13 mouse cellular contexts compared by ENCODE assay signal in the genomic region with DNA sequence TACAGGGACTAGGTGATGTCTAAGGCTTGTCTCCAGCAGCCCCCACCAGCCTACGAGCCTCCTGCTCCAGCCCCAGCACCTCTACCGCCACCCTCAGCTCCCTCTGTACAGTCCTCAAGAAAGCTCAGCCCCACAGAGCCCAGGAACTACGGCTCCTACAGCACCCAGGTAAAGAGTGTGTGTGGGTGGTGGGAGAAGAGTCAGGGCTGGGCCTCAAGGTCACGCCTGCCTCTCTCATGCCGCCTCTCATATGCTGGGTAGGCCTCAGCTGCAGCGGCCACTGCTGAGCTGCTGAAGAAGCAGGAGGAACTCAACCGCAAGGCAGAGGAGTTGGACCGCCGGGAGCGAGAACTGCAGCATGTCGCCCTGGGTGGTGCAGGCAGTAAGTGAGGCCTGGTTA. TPM values are rescaled to one million over a fixed set of nuclear protein-coding genes. Genes with fewer than 3 reads are reported as not detected.
DNase-seq lines count a peak whose midpoint lies in the region; ATAC-seq and TF ChIP-seq lines count a peak whose summit lies in the region.
"Had no signal": no experiment of that assay in that cellular context is flagged by ENCODE, and none has a peak within 500 bp of the region (broad histone marks: within the 10 kb centered on the region; RNA-seq: fewer than 3 reads in every experiment).

No protein-coding gene starts in this region.

- dilution Hi-C loops in CH12.LX (cut with MboI; ENCODE audit: extremely low pct_ligation_motif_present, extremely low pct_unique_long_range_greater_than_20kb, low sequenced_read_pairs), result no loop called here

- no peak overlapping the region for H3K4me2 ChIP-seq in heart, embryonic 16.5 days (ENCODE audit: low read depth, low read length)
- H3K4me2 ChIP-seq in CH12.LX (ENCODE audit: insufficient read depth, low read depth, poor library complexity, severe bottlenecking), result no peak overlapping the region
- H3K4me2 ChIP-seq in limb, embryonic 11.5 days (ENCODE audit: low read depth, severe bottlenecking), result peak overlapping the region; percentile 82; the same call in 1 of the 2 replicates

- H3K27me3 ChIP-seq in heart, embryonic 16.5 days (ENCODE audit: control insufficient read depth, insufficient read depth, low read length), result no peaks in the 10 kb centered on the region
- H3K27me3 ChIP-seq in CH12.LX (replicated peaks) (no peaks in the 10 kb centered on the region), MEL (ENCODE audit: control insufficient read depth in 1 of 2, insufficient read depth in 2 of 2, low read length in 2 of 2) (no peaks in the 10 kb centered on the region)
- H3K27me3 ChIP-seq in limb, embryonic 11.5 days (ENCODE audit: control insufficient read depth, insufficient read depth, low read length), result no peaks in the 10 kb centered on the region
- H3K27me3 ChIP-seq: Patski had no signal

- H3K36me3 ChIP-seq in heart, embryonic 16.5 days (ENCODE audit: control insufficient read depth, insufficient read depth), result peaks cover 46% of the 10 kb centered on the region
- H3K36me3 ChIP-seq in CH12.LX (replicated peaks in 1 of 2; ENCODE audit: control insufficient read depth in 1 of 2, insufficient read depth in 1 of 2, low read length in 1 of 2) (peaks cover 84 to 100% of the 10 kb centered on the region in 2 experiments), MEL (ENCODE audit: control insufficient read depth in 1 of 2, insufficient read depth in 2 of 2, low read length in 2 of 2) (peaks cover 15 to 41% of the 10 kb centered on the region in 2 experiments)
- peaks cover 26% of the 10 kb centered on the region for H3K36me3 ChIP-seq in limb, embryonic 11.5 days (ENCODE audit: control insufficient read depth, insufficient read depth, low read length)

- DNase-seq in heart, adult 9 months (ENCODE audit: low spot score in 2 of 2), result no peak
- no peak for DNase-seq in CH12.LX (ENCODE audit: extremely low read depth)
- DNase-seq in MEL (ENCODE audit: low read depth, low spot score), result no peak
- no peak for DNase-seq in limb, embryonic 11.5 days (ENCODE audit: low spot score)
- DNase-seq in urinary bladder, adult 18-20 months (ENCODE audit: low spot score in 2 of 2), result no peak
- DNase-seq in urinary bladder, postnatal 14 days (ENCODE audit: low spot score), result no peak
- DNase-seq in embryo, embryonic 11 days, result no peak
- DNase-seq: gastrocnemius, postnatal 36 days; kidney, postnatal 4 days; lung, postnatal 14 days; retina, postnatal 1 day had no signal

- H3K4me3 ChIP-seq in heart, embryonic 16.5 days (ENCODE audit: low read length), result no peak overlapping the region
- H3K4me3 ChIP-seq in CH12.LX (replicated peaks in 1 of 3; ENCODE audit: low read depth in 2 of 3, low read length in 2 of 3, poor library complexity in 1 of 3) (no peak overlapping the region), MEL (ENCODE audit: control insufficient read depth in 1 of 2, insufficient read depth in 1 of 2, low read depth in 2 of 2, low read length in 2 of 2) (peak overlapping the region; percentile 58 to 91; a peak in 1 of 4 replicates)
- H3K4me3 ChIP-seq in limb, embryonic 11.5 days (ENCODE audit: low read depth, low read length), result no peak overlapping the region

- 0 out of 2 replicates have a peak overlapping the region, but pooled peaks have one; percentile 26 for H3K9ac ChIP-seq in heart, embryonic 16.5 days (ENCODE audit: low read length)
- no peak overlapping the region for H3K9ac ChIP-seq in CH12.LX (ENCODE audit: insufficient read depth, low read depth)
- peak overlapping the region; percentile 85 for H3K9ac ChIP-seq in MEL (ENCODE audit: control insufficient read depth, low read depth, low read length, poor library complexity, severe bottlenecking)
- no peak overlapping the region for H3K9ac ChIP-seq in limb, embryonic 11.5 days (ENCODE audit: low read length)

- TF ChIP-seq RAD21 in CH12.LX (IDR thresholded peaks at IDR 0.05; ENCODE audit: low read depth, low read length), result no peak
- no peak for TF ChIP-seq RAD21 in MEL (IDR thresholded peaks at IDR 0.05; ENCODE audit: low read depth, low read length)

- no peak overlapping the region for H3K27ac ChIP-seq in heart, embryonic 16.5 days (ENCODE audit: low read length)
- H3K27ac ChIP-seq in CH12.LX (ENCODE audit: insufficient read depth, low read depth) (no peak overlapping the region), MEL (ENCODE audit: control insufficient read depth, low read depth, low read length) (peak overlapping the region; percentile 9; the same call in 1 of the 2 replicates)
- no peak overlapping the region for H3K27ac ChIP-seq in limb, embryonic 11.5 days (replicated peaks; ENCODE audit: low read depth, low read length)

- H3K79me2 ChIP-seq in CH12.LX (replicated peaks; ENCODE audit: control insufficient read depth, extremely low read depth, insufficient read depth, poor library complexity, severe bottlenecking) (no peaks in the 10 kb centered on the region), MEL (ENCODE audit: control insufficient read depth, insufficient read depth, low read length, poor library complexity) (peaks cover 23% of the 10 kb centered on the region)

- ATAC-seq in heart, embryonic 16.5 days (replicated peaks; ENCODE audit: extremely low read depth, insufficient read depth, low FRiP score), result no peak
- no peak for ATAC-seq in limb, embryonic 11.5 days (ENCODE audit: insufficient number of reproducible peaks, low FRiP score, low TSS enrichment, low read depth)
- ATAC-seq: Patski had no signal

- WGBS in heart, embryonic 16.5 days, result 83% methylated on average over 11 of the region's 11 CpGs
- 93% methylated on average over 11 of the region's 11 CpGs for WGBS in limb, embryonic 11.5 days

- TF ChIP-seq POLR2A in CH12.LX (IDR thresholded peaks at IDR 0.05; ENCODE audit: low read depth, low read length), result no peak
- no peak; a peak in 1 of 4 replicates for TF ChIP-seq POLR2A in MEL (IDR thresholded peaks at IDR 0.05; ENCODE audit: control insufficient read depth in 1 of 2, insufficient read depth in 1 of 2, low read depth in 1 of 2, low read length in 2 of 2, poor library complexity in 1 of 2)

- peaks cover 22% of the 10 kb centered on the region for H3K4me1 ChIP-seq in heart, embryonic 16.5 days (ENCODE audit: control insufficient read depth, insufficient read depth, low read length)
- H3K4me1 ChIP-seq in CH12.LX (ENCODE audit: control insufficient read depth in 1 of 2, insufficient read depth in 2 of 2) (peaks cover 0 to 10% of the 10 kb centered on the region in 2 experiments; a peak in 2 of 4 replicates), MEL (ENCODE audit: control insufficient read depth in 1 of 2, insufficient read depth in 2 of 2, low read length in 2 of 2) (peaks cover 11 to 45% of the 10 kb centered on the region in 2 experiments; a peak in 3 of 4 replicates)
- H3K4me1 ChIP-seq in limb, embryonic 11.5 days (ENCODE audit: control insufficient read depth, insufficient read depth, low read length), result peaks cover 14% of the 10 kb centered on the region

- H3K9me3 ChIP-seq in heart, embryonic 16.5 days (replicated peaks; ENCODE audit: control insufficient read depth, low read length), result no peaks in the 10 kb centered on the region
- H3K9me3 ChIP-seq in CH12.LX (replicated peaks; ENCODE audit: low read length) (no peaks in the 10 kb centered on the region), MEL (replicated peaks; ENCODE audit: insufficient read depth, low read length) (no peaks in the 10 kb centered on the region)
- no peaks in the 10 kb centered on the region for H3K9me3 ChIP-seq in limb, embryonic 11.5 days (ENCODE audit: control insufficient read depth, low read length)

- TF ChIP-seq EP300 in CH12.LX (IDR thresholded peaks at IDR 0.05; ENCODE audit: low read length) (no peak), MEL (IDR thresholded peaks at IDR 0.05; ENCODE audit: low read depth in 1 of 2, low read length in 2 of 2) (no peak)

- no peak for TF ChIP-seq CTCF in CH12.LX (conservative IDR thresholded peaks at IDR 0.05 in 1 of 2, IDR thresholded peaks at IDR 0.05 in 1 of 2; ENCODE audit: low read depth in 2 of 2, low read length in 2 of 2)
- no peak for TF ChIP-seq CTCF in MEL (IDR thresholded peaks at IDR 0.05 in 2 of 3, conservative IDR thresholded peaks at IDR 0.05 in 1 of 3; ENCODE audit: control insufficient read depth in 1 of 3, insufficient read depth in 1 of 3, low read depth in 2 of 3, low read length in 3 of 3, poor library complexity in 1 of 3, severe bottlenecking in 1 of 3)

- in situ Hi-C loops in CH12.LX (cut with MboI; ENCODE audit: low pct_ligation_motif_present, low pct_unique_long_range_greater_than_20kb, low sequenced_read_pairs), result no loop called here

RNA-seq across cellular contexts. Expression of a gene that starts 1.8 kb away (rescaled TPM):
- polyA plus RNA-seq in heart, embryonic 16.5 days (2015; fragmentation: Nextera tagmentation; extraction: Ambion mirVana), result 89.5 and 93.9 TPM in 2 replicates
- total RNA-seq in CH12.LX (2012; rRNA removed) (12.5 and 17.1 TPM in 2 replicates), CH12.LX (2014; rRNA removed) (4.1 and 4.5 TPM in 2 replicates), MEL (2012; rRNA removed) (78.1 and 101 TPM in 2 replicates)
- polyA plus RNA-seq in CH12.LX (2012; ENCODE audit: insufficient read length, low read depth) (64.1 and 72.7 TPM in 2 replicates), MEL (2012; ENCODE audit: insufficient read depth in 1 of 2, insufficient read length in 2 of 2, low read depth in 1 of 2, low replicate concordance in 2 of 2, missing spikeins in 1 of 2) (100 to 1,000 TPM in 1 of 2 experiments, not detected in 1; 287 TPM)
- 107 and 110 TPM in 2 replicates for polyA plus RNA-seq in limb, embryonic 11.5 days (2014; fragmentation: Nextera tagmentation; extraction: Ambion mirVana)

RNA-seq across cellular contexts. Expression of a gene that starts 3.9 kb away (rescaled TPM):
- polyA plus RNA-seq in heart, embryonic 16.5 days (2015; fragmentation: Nextera tagmentation; extraction: Ambion mirVana), result 17.7 TPM in 2 replicates
- total RNA-seq in CH12.LX (2012; rRNA removed) (1.6 and 2.2 TPM in 2 replicates), CH12.LX (2014; rRNA removed) (0.31 and 1.1 TPM in 2 replicates), MEL (2012; rRNA removed) (6.2 and 7.0 TPM in 2 replicates)
- polyA plus RNA-seq in CH12.LX (2012; ENCODE audit: insufficient read length, low read depth) (6.7 and 8.4 TPM in 2 replicates), MEL (2012; ENCODE audit: insufficient read depth in 1 of 2, insufficient read length in 2 of 2, low read depth in 1 of 2, low replicate concordance in 2 of 2, missing spikeins in 1 of 2) (10 to 100 TPM in 1 of 2 experiments, not detected in 1; 35.3 TPM)
- polyA plus RNA-seq in limb, embryonic 11.5 days (2014; fragmentation: Nextera tagmentation; extraction: Ambion mirVana), result 24.0 and 27.1 TPM in 2 replicates

RNA-seq across cellular contexts. Expression of a gene that starts 14.5 kb away (rescaled TPM):
- 15.9 and 17.9 TPM in 2 replicates for polyA plus RNA-seq in heart, embryonic 16.5 days (2015; fragmentation: Nextera tagmentation; extraction: Ambion mirVana)
- total RNA-seq in CH12.LX (2012; rRNA removed), result 29.9 and 31.2 TPM in 2 replicates
- total RNA-seq in CH12.LX (2014; rRNA removed), result 18.8 and 19.7 TPM in 2 replicates
- polyA plus RNA-seq in CH12.LX (2012; ENCODE audit: insufficient read length, low read depth), result 72.0 and 77.2 TPM in 2 replicates
- 27.5 and 28.2 TPM in 2 replicates for total RNA-seq in MEL (2012; rRNA removed)
- polyA plus RNA-seq in MEL (2012; ENCODE audit: insufficient read depth in 1 of 2, insufficient read length in 2 of 2, low read depth in 1 of 2, low replicate concordance in 2 of 2, missing spikeins in 1 of 2), result 100 to 1,000 TPM in 1 of 2 experiments, 10 to 100 TPM in 1; 83.6 to 138 TPM
- 34.8 and 35.2 TPM in 2 replicates for polyA plus RNA-seq in limb, embryonic 11.5 days (2014; fragmentation: Nextera tagmentation; extraction: Ambion mirVana)

RNA-seq across cellular contexts. Expression of a gene that starts 19.1 kb away (rescaled TPM):
- 0.70 and 0.76 TPM in 2 replicates for polyA plus RNA-seq in heart, embryonic 16.5 days (2015; fragmentation: Nextera tagmentation; extraction: Ambion mirVana)
- total RNA-seq in CH12.LX (2012; rRNA removed), result 1.8 and 2.0 TPM in 2 replicates
- 1.7 and 1.8 TPM in 2 replicates for total RNA-seq in CH12.LX (2014; rRNA removed)
- polyA plus RNA-seq in CH12.LX (2012; ENCODE audit: insufficient read length, low read depth), result 3.1 and 3.2 TPM in 2 replicates
- total RNA-seq in MEL (2012; rRNA removed), result 4.0 TPM in 2 replicates
- polyA plus RNA-seq in MEL (2012; ENCODE audit: insufficient read depth in 1 of 2, insufficient read length in 2 of 2, low read depth in 1 of 2, low replicate concordance in 2 of 2, missing spikeins in 1 of 2), result 1 to 10 TPM in 1 of 2 experiments, not detected in 1; 7.4 TPM
- polyA plus RNA-seq in limb, embryonic 11.5 days (2014; fragmentation: Nextera tagmentation; extraction: Ambion mirVana), result 1.0 and 1.1 TPM in 2 replicates

RNA-seq across cellular contexts. Expression of a gene that starts 23.7 kb away (rescaled TPM):
- polyA plus RNA-seq in heart, embryonic 16.5 days (2015; fragmentation: Nextera tagmentation; extraction: Ambion mirVana), result 33.2 and 33.3 TPM in 2 replicates
- total RNA-seq in CH12.LX (2012; rRNA removed), result 62.5 and 64.1 TPM in 2 replicates
- total RNA-seq in CH12.LX (2014; rRNA removed), result 61.2 and 65.3 TPM in 2 replicates
- 59.4 and 63.6 TPM in 2 replicates for polyA plus RNA-seq in CH12.LX (2012; ENCODE audit: insufficient read length, low read depth)
- 42.8 and 49.1 TPM in 2 replicates for total RNA-seq in MEL (2012; rRNA removed)
- polyA plus RNA-seq in MEL (2012; ENCODE audit: insufficient read depth in 1 of 2, insufficient read length in 2 of 2, low read depth in 1 of 2, low replicate concordance in 2 of 2, missing spikeins in 1 of 2), result 10 to 100 TPM in 1 of 2 experiments, not detected in 1; 55.0 TPM
- polyA plus RNA-seq in limb, embryonic 11.5 days (2014; fragmentation: Nextera tagmentation; extraction: Ambion mirVana), result 30.7 and 33.1 TPM in 2 replicates

Comparison
In these comparisons a context has a peak if more than half of its experiments do, and no peak if none do; other contexts are left out.
1. H3K4me3 ChIP-seq: peak in MEL (2 of 2); none in heart, embryonic 16.5 days (single experiment), CH12.LX (0 of 3) and limb, embryonic 11.5 days (single experiment).
2. H3K9ac ChIP-seq: peak in heart, embryonic 16.5 days (single experiment) and MEL (single experiment); none in CH12.LX (single experiment) and limb, embryonic 11.5 days (single experiment).